ENCODE assay signal across 7 mouse cellular contexts in genomic region chr9:59661298-59661975, GRCm38 (mm10). TPM values are rescaled to one million over a fixed set of nuclear protein-coding genes. Genes with fewer than 3 reads are reported as not detected.
DNase-seq lines count a peak whose midpoint lies in the region; ATAC-seq and TF ChIP-seq lines count a peak whose summit lies in the region.

No protein-coding gene starts in this region.

- ATAC-seq in kidney, postnatal 0 days (replicated peaks; ENCODE audit: low FRiP score, low read depth), result no peak
- no peak for ATAC-seq in hindbrain, embryonic 16.5 days

- H3K4me3 ChIP-seq in kidney, postnatal 0 days (replicated peaks; ENCODE audit: low read depth, low read length), result no peak overlapping the region
- H3K4me3 ChIP-seq in cortical plate, adult 2 months (ENCODE audit: insufficient read depth, low read length), result no peak overlapping the region
- H3K4me3 ChIP-seq in hindbrain, embryonic 16.5 days (ENCODE audit: low read length), result no peak overlapping the region
- peak overlapping the region; percentile 95 for H3K4me3 ChIP-seq in myocyte

- peaks cover 25% of the 10 kb centered on the region for H3K36me3 ChIP-seq in kidney, postnatal 0 days (ENCODE audit: insufficient read depth, low read length)
- peaks cover 10% of the 10 kb centered on the region for H3K36me3 ChIP-seq in hindbrain, embryonic 16.5 days (ENCODE audit: control insufficient read depth, insufficient read depth, low read length)
- peaks cover 46% of the 10 kb centered on the region for H3K36me3 ChIP-seq in myocyte (ENCODE audit: control insufficient read depth, insufficient read depth)

- H3K9me3 ChIP-seq in kidney, postnatal 0 days (replicated peaks; ENCODE audit: low read length), result no peaks in the 10 kb centered on the region
- no peaks in the 10 kb centered on the region for H3K9me3 ChIP-seq in hindbrain, embryonic 16.5 days (ENCODE audit: control insufficient read depth, low read length)

- WGBS in kidney, postnatal 0 days, result 53% methylated on average over 6 of the region's 6 CpGs
- 57% methylated on average over 6 of the region's 6 CpGs for WGBS in hindbrain, embryonic 16.5 days

- H3K9ac ChIP-seq in kidney, postnatal 0 days (ENCODE audit: low read depth, low read length), result no peak overlapping the region
- 0 out of 2 replicates have a peak overlapping the region, but pooled peaks have one; percentile 11 for H3K9ac ChIP-seq in hindbrain, embryonic 16.5 days (ENCODE audit: low read depth, low read length)

- peaks cover 96% of the 10 kb centered on the region for H3K79me2 ChIP-seq in myocyte (ENCODE audit: control insufficient read depth, insufficient read depth)

- no peak for TF ChIP-seq CTCF in kidney, postnatal 0 days (IDR thresholded peaks at IDR 0.05; ENCODE audit: low read depth)
- no peak for TF ChIP-seq CTCF in cortical plate, adult 2 months (IDR thresholded peaks at IDR 0.05; ENCODE audit: extremely low read depth, insufficient read depth, low read length)

- DNase-seq in kidney, postnatal 0 days (ENCODE audit: low spot score), result no peak
- no peak for DNase-seq in kidney, postnatal 36 days
- no peak for DNase-seq in thymus, postnatal 36 days
- DNase-seq in urinary bladder, postnatal 10 days (ENCODE audit: low spot score), result no peak

- peak overlapping the region; percentile 9; the same call in 1 of the 2 replicates for H3K4me2 ChIP-seq in kidney, postnatal 0 days (ENCODE audit: low read length)
- H3K4me2 ChIP-seq in hindbrain, embryonic 16.5 days (ENCODE audit: low read length), result no peak overlapping the region
- peak overlapping the region; percentile 91 for H3K4me2 ChIP-seq in myocyte (ENCODE audit: low read depth)

- TF ChIP-seq POLR2A in cortical plate, adult 2 months (IDR thresholded peaks at IDR 0.05; ENCODE audit: extremely low read depth, insufficient read depth, low read length), result no peak
- TF ChIP-seq POLR2A in myocyte (IDR thresholded peaks at IDR 0.05; ENCODE audit: insufficient read length, low read depth), result no peak

- peaks cover 43% of the 10 kb centered on the region for H3K4me1 ChIP-seq in kidney, postnatal 0 days (replicated peaks; ENCODE audit: insufficient read depth, low read length)
- H3K4me1 ChIP-seq in cortical plate, adult 2 months (ENCODE audit: control insufficient read depth, insufficient read depth, low read length), result peaks cover 21% of the 10 kb centered on the region
- peaks cover 37% of the 10 kb centered on the region for H3K4me1 ChIP-seq in hindbrain, embryonic 16.5 days (ENCODE audit: control insufficient read depth, insufficient read depth, low read depth, low read length)

- H3ac ChIP-seq in myocyte (ENCODE audit: control insufficient read depth, insufficient read length), result no peak overlapping the region

- 0 out of 2 replicates have a peak overlapping the region, but pooled peaks have one; percentile 32 for H3K27ac ChIP-seq in kidney, postnatal 0 days
- H3K27ac ChIP-seq in cortical plate, adult 2 months (ENCODE audit: insufficient read depth, low read length), result 0 out of 2 replicates have a peak overlapping the region, but pooled peaks have one; percentile 13
- no peak overlapping the region for H3K27ac ChIP-seq in hindbrain, embryonic 16.5 days (ENCODE audit: low read depth, low read length)

- H3K27me3 ChIP-seq in kidney, postnatal 0 days (ENCODE audit: insufficient read depth, low read length), result no peaks in the 10 kb centered on the region
- no peaks in the 10 kb centered on the region for H3K27me3 ChIP-seq in hindbrain, embryonic 16.5 days (replicated peaks; ENCODE audit: control insufficient read depth, insufficient read depth, low read length)
- no peaks in the 10 kb centered on the region for H3K27me3 ChIP-seq in myocyte (ENCODE audit: control insufficient read depth, insufficient read depth, insufficient read length)

TF ChIP-seq in myocyte, 11 proteins besides CTCF, POLR2A, EP300 and RAD21:
- TF ChIP-seq POLR2AphosphoS2 (IDR thresholded peaks at IDR 0.05; ENCODE audit: insufficient read length, low read depth) (peak; percentile 51), MAX (IDR thresholded peaks at IDR 0.05; ENCODE audit: low read depth) (no peak)

RNA-seq across cellular contexts. Expression of gene Pkm, which starts 5.3 kb away (rescaled TPM):
- polyA plus RNA-seq in kidney, postnatal 0 days (2015; fragmentation: Nextera tagmentation; extraction: Ambion mirVana), result 647 and 692 TPM in 2 replicates
- polyA plus RNA-seq in cortical plate, adult 2 months (2012; rRNA removed), result 1,537 and 1,545 TPM in 2 replicates
- 1,087 and 1,130 TPM in 2 replicates for polyA plus RNA-seq in hindbrain, embryonic 16.5 days (2015; fragmentation: Nextera tagmentation; extraction: Ambion mirVana)
- polyA plus RNA-seq in myocyte (2012; fragmentation: generic; extraction: Trizol), result 3,717 TPM

RNA-seq across cellular contexts. Expression of gene Gramd2, which starts 18.5 kb away (rescaled TPM):
- 1.2 and 1.4 TPM in 2 replicates for polyA plus RNA-seq in kidney, postnatal 0 days (2015; fragmentation: Nextera tagmentation; extraction: Ambion mirVana)
- 18.7 and 18.9 TPM in 2 replicates for polyA plus RNA-seq in cortical plate, adult 2 months (2012; rRNA removed)
- 5.4 and 5.6 TPM in 2 replicates for polyA plus RNA-seq in hindbrain, embryonic 16.5 days (2015; fragmentation: Nextera tagmentation; extraction: Ambion mirVana)
- 1.5 TPM for polyA plus RNA-seq in myocyte (2012; fragmentation: generic; extraction: Trizol)

RNA-seq across cellular contexts. Expression of gene Parp6, which starts 44.4 kb away (rescaled TPM):
- 15.7 and 16.1 TPM in 2 replicates for polyA plus RNA-seq in kidney, postnatal 0 days (2015; fragmentation: Nextera tagmentation; extraction: Ambion mirVana)
- polyA plus RNA-seq in cortical plate, adult 2 months (2012; rRNA removed), result 199 and 202 TPM in 2 replicates
- 197 and 213 TPM in 2 replicates for polyA plus RNA-seq in hindbrain, embryonic 16.5 days (2015; fragmentation: Nextera tagmentation; extraction: Ambion mirVana)
- 11.4 TPM for polyA plus RNA-seq in myocyte (2012; fragmentation: generic; extraction: Trizol)

Comparison
In these comparisons a context has a peak if more than half of its experiments do, and no peak if none do; other contexts are left out.
1. RNA of gene Parp6, which starts 44.4 kb away (polyA plus RNA-seq): 199 to 202 TPM in cortical plate, adult 2 months and 197 to 213 TPM in hindbrain, embryonic 16.5 days; 15.7 to 16.1 TPM in kidney, postnatal 0 days and 11.4 TPM in myocyte (single experiment); every median in the first group is over 10 times any median in the second.